Mouse (Mus musculus): ENCODE measurements around the gene Gucy2g. TPM values are rescaled to one million over a fixed set of nuclear protein-coding genes. Genes with fewer than 3 reads are reported as not detected.

Gucy2g gene
- total and polyA plus RNA-seq, 3 experiments = not detected

DNA sequence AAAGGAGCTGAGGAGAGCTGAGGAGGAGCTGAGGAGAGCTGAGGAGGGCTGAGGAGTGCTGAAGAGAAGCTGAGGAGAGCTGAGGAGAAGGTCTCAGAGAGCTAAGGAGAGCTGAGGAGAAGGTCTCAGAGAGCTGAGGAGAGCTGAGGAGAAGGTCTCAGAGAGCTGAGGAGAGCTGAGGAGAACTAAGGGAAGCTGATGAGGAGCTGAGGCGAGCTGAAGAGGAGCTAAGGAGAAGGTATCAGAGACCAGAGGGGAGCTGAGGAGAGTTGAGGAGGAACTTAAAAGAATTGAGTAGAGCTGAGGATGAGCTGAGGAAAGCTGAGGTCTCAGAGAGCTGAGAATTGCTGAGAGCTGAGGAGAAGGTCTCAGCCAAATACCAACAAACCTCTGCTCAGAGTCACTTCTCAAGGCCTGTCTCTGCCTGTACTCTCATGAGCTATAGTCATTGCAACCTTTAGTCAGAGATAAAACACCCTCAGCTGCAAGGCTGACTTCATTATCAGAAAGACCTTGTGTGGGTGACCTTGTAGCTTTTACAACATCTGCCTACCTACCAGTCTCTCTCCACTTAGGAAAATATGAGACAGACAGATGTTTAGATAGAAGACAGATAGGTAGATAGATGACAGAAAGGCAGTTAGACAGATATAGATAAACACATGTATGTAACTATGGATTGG lies 75.7 kb downstream of the Gucy2g start:
- H3K4me1 ChIP-seq (ENCODE audit: control insufficient read depth in 1 of 2, insufficient read depth in 2 of 2) = peaks cover 0 to 8% of the 10 kb centered on the region in 2 experiments; a peak in 2 of 4 replicates
- DNase-seq (ENCODE audit: extremely low read depth) = no peak
- no peaks in the 10 kb centered on the region for H3K79me2 ChIP-seq (replicated peaks; ENCODE audit: control insufficient read depth, extremely low read depth, insufficient read depth, poor library complexity, severe bottlenecking)
- H3K9me3 ChIP-seq (replicated peaks; ENCODE audit: low read length) = peaks cover 3% of the 10 kb centered on the region
- H3K27me3 ChIP-seq (replicated peaks) = no peaks in the 10 kb centered on the region
- no peaks in the 10 kb centered on the region for H3K36me3 ChIP-seq (replicated peaks in 1 of 2; ENCODE audit: control insufficient read depth in 1 of 2, insufficient read depth in 1 of 2, low read length in 1 of 2)
- TF ChIP-seq CHD2 (IDR thresholded peaks at IDR 0.05; ENCODE audit: low read length) (no peak), MAZ (IDR thresholded peaks at IDR 0.05; ENCODE audit: low read depth, low read length) (no peak), ZMIZ1 (IDR thresholded peaks at IDR 0.05; ENCODE audit: low read depth, low read length) (no peak), E2F4 (IDR thresholded peaks at IDR 0.05; ENCODE audit: insufficient replicate concordance, low read depth, low read length) (no peak), MXI1 (IDR thresholded peaks at IDR 0.05; ENCODE audit: low read depth, low read length) (no peak), TCF12 (IDR thresholded peaks at IDR 0.05; ENCODE audit: low read depth, low read length) (no peak), POLR2AphosphoS2 (IDR thresholded peaks at IDR 0.05; ENCODE audit: low read depth, low read length) (no peak), ELF1 (IDR thresholded peaks at IDR 0.05; ENCODE audit: low read depth, low read length) (no peak), USF1 (IDR thresholded peaks at IDR 0.05; ENCODE audit: low read depth, low read length) (no peak), IRF4 (IDR thresholded peaks at IDR 0.05; ENCODE audit: low read depth, low read length) (no peak), CTCF (conservative IDR thresholded peaks at IDR 0.05 in 1 of 2, IDR thresholded peaks at IDR 0.05 in 1 of 2; ENCODE audit: low read depth in 2 of 2, low read length in 2 of 2) (no peak), ZKSCAN1 (IDR thresholded peaks at IDR 0.05; ENCODE audit: borderline replicate concordance, low read depth, low read length) (no peak), RAD21 (IDR thresholded peaks at IDR 0.05; ENCODE audit: low read depth, low read length) (no peak), ETS1 (conservative IDR thresholded peaks at IDR 0.05; ENCODE audit: low read depth, low read length) (no peak)
- in situ Hi-C loops (cut with MboI; ENCODE audit: low pct_ligation_motif_present, low pct_unique_long_range_greater_than_20kb, low sequenced_read_pairs) = no loop called here
- dilution Hi-C loops (cut with MboI; ENCODE audit: extremely low pct_ligation_motif_present, extremely low pct_unique_long_range_greater_than_20kb, low sequenced_read_pairs) = no loop called here
- no peak overlapping the region for H3K27ac ChIP-seq (ENCODE audit: insufficient read depth, low read depth)
- H3K4me2 ChIP-seq (ENCODE audit: insufficient read depth, low read depth, poor library complexity, severe bottlenecking) = no peak overlapping the region
- H3K4me3 ChIP-seq (replicated peaks in 1 of 3; ENCODE audit: low read depth in 2 of 3, low read length in 2 of 3, poor library complexity in 1 of 3) = no peak overlapping the region
- H3K9ac ChIP-seq (ENCODE audit: insufficient read depth, low read depth) = no peak overlapping the region

DNA sequence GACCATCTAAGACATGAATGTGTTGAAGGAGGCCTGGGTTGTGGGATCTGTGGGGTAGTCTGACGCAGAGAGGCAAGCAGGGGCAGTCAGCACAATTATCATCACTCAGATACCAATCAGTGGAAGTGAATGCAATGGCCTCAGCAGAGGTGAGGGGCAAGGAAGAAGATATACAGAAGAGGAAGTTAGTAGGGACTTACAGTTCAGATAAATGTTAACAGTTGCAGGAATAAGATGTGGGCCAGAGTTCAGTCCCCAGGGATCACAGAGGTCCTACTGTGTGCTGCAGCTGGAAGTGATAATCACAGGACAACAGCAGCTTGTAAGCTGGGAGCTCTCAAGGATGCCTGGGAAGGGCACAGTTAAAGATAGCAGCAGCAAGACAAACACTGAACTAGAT lies 76.9 kb downstream of the Gucy2g start:
- TF ChIP-seq MXI1 (IDR thresholded peaks at IDR 0.05; ENCODE audit: low read depth, low read length) (no peak), ZKSCAN1 (IDR thresholded peaks at IDR 0.05; ENCODE audit: borderline replicate concordance, low read depth, low read length) (peak; percentile 61)
- H3K9ac ChIP-seq (ENCODE audit: insufficient read depth, low read depth) = no peak overlapping the region
- no peaks in the 10 kb centered on the region for H3K79me2 ChIP-seq (replicated peaks; ENCODE audit: control insufficient read depth, extremely low read depth, insufficient read depth, poor library complexity, severe bottlenecking)
- H3K27me3 ChIP-seq (replicated peaks) = no peaks in the 10 kb centered on the region
- no peak overlapping the region for H3K27ac ChIP-seq (ENCODE audit: insufficient read depth, low read depth)
- dilution Hi-C loops (cut with MboI; ENCODE audit: extremely low pct_ligation_motif_present, extremely low pct_unique_long_range_greater_than_20kb, low sequenced_read_pairs) = no loop called here
- DNase-seq (ENCODE audit: extremely low read depth) = no peak
- H3K4me3 ChIP-seq (replicated peaks in 1 of 3; ENCODE audit: low read depth in 2 of 3, low read length in 2 of 3, poor library complexity in 1 of 3) = no peak overlapping the region
- no peak overlapping the region for H3K4me2 ChIP-seq (ENCODE audit: insufficient read depth, low read depth, poor library complexity, severe bottlenecking)
- H3K9me3 ChIP-seq (replicated peaks; ENCODE audit: low read length) = no peaks in the 10 kb centered on the region
- no peaks in the 10 kb centered on the region for H3K36me3 ChIP-seq (replicated peaks in 1 of 2; ENCODE audit: control insufficient read depth in 1 of 2, insufficient read depth in 1 of 2, low read length in 1 of 2)
- in situ Hi-C loops (cut with MboI; ENCODE audit: low pct_ligation_motif_present, low pct_unique_long_range_greater_than_20kb, low sequenced_read_pairs) = no loop called here
- peaks cover 0 to 8% of the 10 kb centered on the region in 2 experiments; a peak in 2 of 4 replicates for H3K4me1 ChIP-seq (ENCODE audit: control insufficient read depth in 1 of 2, insufficient read depth in 2 of 2)

Data from CH12.LX (cell line).